13 mouse cellular contexts compared by ENCODE assay signal in the genomic region with DNA sequence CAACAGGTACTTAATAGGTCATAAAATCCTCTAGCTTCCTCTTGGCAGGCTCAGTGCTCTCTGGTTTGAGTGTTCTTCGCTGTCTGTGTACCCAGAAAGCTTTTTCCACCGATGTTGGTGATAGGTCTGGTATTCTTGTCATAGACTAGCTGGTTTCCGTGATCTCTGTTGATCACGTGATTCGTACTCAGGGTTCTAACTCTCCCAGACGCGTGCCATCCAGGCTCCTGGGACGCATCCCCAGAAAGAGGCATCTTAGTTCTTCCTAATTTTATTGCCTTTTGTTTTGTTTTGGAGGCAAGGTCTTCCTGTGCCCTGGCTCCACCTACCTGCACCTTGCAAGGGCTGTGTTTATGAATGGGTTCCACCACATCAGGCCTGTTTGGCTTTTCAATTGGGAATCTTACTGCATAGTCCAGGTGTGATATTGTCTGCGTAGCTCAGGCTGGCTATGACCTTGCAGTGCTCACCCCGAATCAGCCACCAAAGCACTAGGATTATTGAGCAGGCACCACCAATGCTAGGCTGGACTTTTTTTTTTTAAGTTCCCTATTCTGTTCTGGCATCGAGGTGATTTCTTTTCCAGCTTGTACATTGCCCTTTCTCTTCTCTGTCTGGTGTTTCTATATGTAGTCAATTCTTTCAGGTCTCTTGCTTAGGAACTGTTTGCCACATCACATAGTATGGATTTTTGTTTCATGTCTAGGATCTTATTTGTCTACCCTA. TPM values are rescaled to one million over a fixed set of nuclear protein-coding genes. Genes with fewer than 3 reads are reported as not detected.
A peak's percentile ranks its signal among the peaks of the same experiment; 100 is the strongest.
DNase-seq lines count a peak whose midpoint lies in the region; ATAC-seq and TF ChIP-seq lines count a peak whose summit lies in the region.
"Had no signal": no experiment of that assay in that cellular context is flagged by ENCODE, and none has a peak within 500 bp of the region (broad histone marks: within the 10 kb centered on the region; RNA-seq: fewer than 3 reads in every experiment).

No protein-coding gene starts in this region.

- no peak overlapping the region for H3K4me3 ChIP-seq in heart, embryonic 12.5 days
- H3K4me3 ChIP-seq in liver, adult 2 months (ENCODE audit: insufficient read depth, low read depth, low read length), result no peak overlapping the region
- H3K4me3 ChIP-seq in MEL (ENCODE audit: control insufficient read depth in 1 of 2, insufficient read depth in 1 of 2, low read depth in 2 of 2, low read length in 2 of 2), result no peak overlapping the region
- no peak overlapping the region for H3K4me3 ChIP-seq in liver, embryonic 13.5 days (replicated peaks)
- H3K4me3 ChIP-seq: heart, adult 2 months; hindbrain, embryonic 13.5 days had no signal

- no peak overlapping the region for H3K4me2 ChIP-seq in heart, embryonic 12.5 days
- peak overlapping the region; percentile 10; the same call in 1 of the 2 replicates for H3K4me2 ChIP-seq in liver, embryonic 13.5 days
- H3K4me2 ChIP-seq: hindbrain, embryonic 13.5 days had no signal

- TF ChIP-seq CTCF in liver, adult 2 months (IDR thresholded peaks at IDR 0.05; ENCODE audit: low read depth, low read length), result no peak
- TF ChIP-seq CTCF in MEL (IDR thresholded peaks at IDR 0.05 in 2 of 3, conservative IDR thresholded peaks at IDR 0.05 in 1 of 3; ENCODE audit: control insufficient read depth in 1 of 3, insufficient read depth in 1 of 3, low read depth in 2 of 3, low read length in 3 of 3, poor library complexity in 1 of 3, severe bottlenecking in 1 of 3), result no peak

- no peak for TF ChIP-seq EP300 in MEL (IDR thresholded peaks at IDR 0.05; ENCODE audit: low read depth in 1 of 2, low read length in 2 of 2)

- no peak for DNase-seq in heart, postnatal 4 days
- no peak for DNase-seq in liver, adult 2 months (ENCODE audit: extremely low read depth, low read depth, low spot score)
- DNase-seq in liver (no peak), MEL (ENCODE audit: low read depth, low spot score) (peak; percentile 44)
- DNase-seq in liver, embryonic 13.5 days, result no peak
- no peak for DNase-seq in gastrocnemius, postnatal 36 days
- no peak for DNase-seq in urinary bladder, postnatal 25 days (ENCODE audit: low spot score)
- DNase-seq: B cell, adult 2 months; cerebellum, adult 11 months; heart, adult 2 months had no signal

- WGBS in heart, embryonic 12.5 days, result 85% methylated on average over 11 of the region's 11 CpGs
- 48% methylated on average over 11 of the region's 11 CpGs for WGBS in liver, adult 2 months
- 77% methylated on average over 11 of the region's 11 CpGs for WGBS in liver, embryonic 13.5 days (ENCODE audit: insufficient replicate concordance)

- H3K79me2 ChIP-seq in liver, adult 2 months (ENCODE audit: control insufficient read depth, insufficient read depth, low read length), result peaks cover 9% of the 10 kb centered on the region; the same call in 1 of the 2 replicates
- no peaks in the 10 kb centered on the region; the same call in 1 of the 2 replicates for H3K79me2 ChIP-seq in MEL (ENCODE audit: control insufficient read depth, insufficient read depth, low read length, poor library complexity)

- no peak for TF ChIP-seq POLR2A in liver, adult 2 months (IDR thresholded peaks at IDR 0.05; ENCODE audit: extremely low read depth, insufficient read depth, low read length)
- TF ChIP-seq POLR2A in MEL (IDR thresholded peaks at IDR 0.05; ENCODE audit: control insufficient read depth in 1 of 2, insufficient read depth in 1 of 2, low read depth in 1 of 2, low read length in 2 of 2, poor library complexity in 1 of 2), result no peak

- 0 out of 2 replicates have a peak overlapping the region, but pooled peaks have one; percentile 19 for H3K27ac ChIP-seq in heart, embryonic 12.5 days (ENCODE audit: poor library complexity, severe bottlenecking)
- peak overlapping the region; percentile 47 for H3K27ac ChIP-seq in liver, adult 2 months (replicated peaks; ENCODE audit: insufficient read depth, low read depth, low read length)
- no peak overlapping the region for H3K27ac ChIP-seq in MEL (ENCODE audit: control insufficient read depth, low read depth, low read length)
- H3K27ac ChIP-seq in liver, embryonic 13.5 days, result peak overlapping the region; percentile 15
- H3K27ac ChIP-seq: heart, adult 2 months; hindbrain, embryonic 13.5 days had no signal

- no peaks in the 10 kb centered on the region for H3K27me3 ChIP-seq in heart, embryonic 12.5 days (replicated peaks)
- no peaks in the 10 kb centered on the region for H3K27me3 ChIP-seq in liver, adult 2 months (ENCODE audit: control insufficient read depth, insufficient read depth, low read length)
- no peaks in the 10 kb centered on the region for H3K27me3 ChIP-seq in MEL (ENCODE audit: control insufficient read depth in 1 of 2, insufficient read depth in 2 of 2, low read length in 2 of 2)
- no peaks in the 10 kb centered on the region for H3K27me3 ChIP-seq in liver, embryonic 13.5 days
- H3K27me3 ChIP-seq: hindbrain, embryonic 13.5 days had no signal

- no peak for TF ChIP-seq RAD21 in MEL (IDR thresholded peaks at IDR 0.05; ENCODE audit: low read depth, low read length)

- intact Hi-C loops in gastrocnemius, postnatal 36 days (cut with DNase I), result no loop called here

- H3K4me1 ChIP-seq in heart, embryonic 12.5 days (replicated peaks), result peaks cover 42% of the 10 kb centered on the region
- H3K4me1 ChIP-seq in liver, adult 2 months (ENCODE audit: control insufficient read depth, insufficient read depth, low read length), result peaks cover 49% of the 10 kb centered on the region
- peaks cover 20 to 28% of the 10 kb centered on the region in 2 experiments for H3K4me1 ChIP-seq in MEL (ENCODE audit: control insufficient read depth in 1 of 2, insufficient read depth in 2 of 2, low read length in 2 of 2)
- peaks cover 61% of the 10 kb centered on the region for H3K4me1 ChIP-seq in liver, embryonic 13.5 days (replicated peaks)

- no peaks in the 10 kb centered on the region for H3K9me3 ChIP-seq in heart, embryonic 12.5 days (replicated peaks)
- H3K9me3 ChIP-seq in MEL (replicated peaks; ENCODE audit: insufficient read depth, low read length), result no peaks in the 10 kb centered on the region
- H3K9me3 ChIP-seq in liver, embryonic 13.5 days (replicated peaks), result no peaks in the 10 kb centered on the region
- H3K9me3 ChIP-seq: G1E; hindbrain, embryonic 13.5 days had no signal

- ATAC-seq in heart, embryonic 12.5 days (ENCODE audit: insufficient number of reproducible peaks, low FRiP score), result no peak
- no peak for ATAC-seq in liver, embryonic 13.5 days (ENCODE audit: low read depth)

- H3K9ac ChIP-seq in heart, embryonic 12.5 days, result no peak overlapping the region
- no peak overlapping the region for H3K9ac ChIP-seq in liver, adult 2 months (ENCODE audit: low read depth, low read length)
- no peak overlapping the region for H3K9ac ChIP-seq in MEL (ENCODE audit: control insufficient read depth, low read depth, low read length, poor library complexity, severe bottlenecking)
- H3K9ac ChIP-seq in liver, embryonic 13.5 days, result no peak overlapping the region
- H3K9ac ChIP-seq: hindbrain, embryonic 13.5 days had no signal

- H3K36me3 ChIP-seq in heart, embryonic 12.5 days, result no peaks in the 10 kb centered on the region
- H3K36me3 ChIP-seq in liver, adult 2 months (ENCODE audit: control insufficient read depth, insufficient read depth, low read length), result no peaks in the 10 kb centered on the region
- peaks cover 0 to 22% of the 10 kb centered on the region in 2 experiments; a peak in 2 of 4 replicates for H3K36me3 ChIP-seq in MEL (ENCODE audit: control insufficient read depth in 1 of 2, insufficient read depth in 2 of 2, low read length in 2 of 2)
- no peaks in the 10 kb centered on the region for H3K36me3 ChIP-seq in liver, embryonic 13.5 days
- H3K36me3 ChIP-seq: hindbrain, embryonic 13.5 days had no signal

TF ChIP-seq in MEL, 35 proteins besides CTCF, POLR2A, EP300 and RAD21:
- TF ChIP-seq MAX (IDR thresholded peaks at IDR 0.05; ENCODE audit: low read length) (no peak), ZNF384 (IDR thresholded peaks at IDR 0.05; ENCODE audit: low read depth, low read length) (peak; percentile 81), POLR2AphosphoS5 (IDR thresholded peaks at IDR 0.05; ENCODE audit: borderline replicate concordance, low read depth, low read length) (no peak)

RNA-seq across cellular contexts. Expression of a gene that starts 26.1 kb away (rescaled TPM):
- polyA plus RNA-seq in heart, embryonic 12.5 days (2016; fragmentation: Nextera tagmentation; extraction: Ambion mirVana), result 1.4 and 1.9 TPM in 2 replicates
- total RNA-seq in heart, postnatal 4 days (2021), result under 1 TPM; 0.36 to 0.95 TPM
- total RNA-seq in liver, adult 2 months (2014; rRNA removed), result 13.2 and 14.1 TPM in 2 replicates
- polyA plus RNA-seq in liver, adult 2 months (2012; rRNA removed), result 19.3 and 19.5 TPM in 2 replicates
- 12.9 and 17.3 TPM in 2 replicates for total RNA-seq in MEL (2012; rRNA removed)
- polyA plus RNA-seq in MEL (2012; ENCODE audit: insufficient read depth in 1 of 2, insufficient read length in 2 of 2, low read depth in 1 of 2, low replicate concordance in 2 of 2, missing spikeins in 1 of 2), result 10 to 100 TPM in 1 of 2 experiments, not detected in 1; 14.6 TPM
- 3.8 and 5.5 TPM in 2 replicates for polyA plus RNA-seq in liver, embryonic 13.5 days (2015; fragmentation: Nextera tagmentation; extraction: Ambion mirVana)
- under 1 TPM; 0.15 to 0.38 TPM for total RNA-seq in gastrocnemius, postnatal 36 days (2021)

RNA-seq across cellular contexts. Expression of a gene that starts 48.7 kb away (rescaled TPM):
- 99.6 and 101 TPM in 2 replicates for polyA plus RNA-seq in heart, embryonic 12.5 days (2016; fragmentation: Nextera tagmentation; extraction: Ambion mirVana)
- 10 to 100 TPM; 47.9 to 49.9 TPM for total RNA-seq in heart, postnatal 4 days (2021)
- total RNA-seq in liver, adult 2 months (2014; rRNA removed), result 59.9 and 63.8 TPM in 2 replicates
- 41.9 and 46.5 TPM in 2 replicates for polyA plus RNA-seq in liver, adult 2 months (2012; rRNA removed)
- total RNA-seq in MEL (2012; rRNA removed), result 301 and 332 TPM in 2 replicates
- polyA plus RNA-seq in MEL (2012; ENCODE audit: insufficient read depth in 1 of 2, insufficient read length in 2 of 2, low read depth in 1 of 2, low replicate concordance in 2 of 2, missing spikeins in 1 of 2), result 100 to 1,000 TPM in 1 of 2 experiments, not detected in 1; 223 TPM
- 219 and 233 TPM in 2 replicates for polyA plus RNA-seq in liver, embryonic 13.5 days (2015; fragmentation: Nextera tagmentation; extraction: Ambion mirVana)
- 10 to 100 TPM; 26.8 to 37.6 TPM for total RNA-seq in gastrocnemius, postnatal 36 days (2021)
